Mouse (Mus musculus) spleen, postnatal 36 days (tissue): ENCODE data around the gene Clpp.

Experiments used
- DNase-seq, 2 experiments: peaks; one replicate each; pipeline ENCODE4 v3.0.0; 2022; ENCODE audit warnings: low spot score in 2 of 2, mixed read lengths in 1 of 2

Clpp gene

GRCm38 (mm10) chr17:57030931-57031660 is 41.0 kb downstream of the Clpp start, which contains the start of gene Khsrp:
Gene Khsrp, minus strand, starts transcription at chr17:57031522.
- peak in 1 of 2 experiments; percentile 36 for DNase-seq

GRCm38 (mm10) chr17:57031661-57032420 is 41.7 kb downstream of the Clpp start:
- DNase-seq, result peak; percentile 100

GRCm38 (mm10) chr17:57032854-57033253 is 42.7 kb downstream of the Clpp start:
- DNase-seq, result no peak

- no peak for DNase-seq
Measured at GRCm38 (mm10) chr17:57038978-57039377, 48.9 kb downstream of the Clpp start.

GRCm38 (mm10) chr17:57041554-57041953 is 51.4 kb downstream of the Clpp start, which contains the start of gene Slc25a41:
Gene Slc25a41, minus strand, starts transcription at chr17:57041654.
- no peak for DNase-seq
